Mouse (Mus musculus): ENCODE results near the gene Pagr1b.

The Pagr1b gene

DNA sequence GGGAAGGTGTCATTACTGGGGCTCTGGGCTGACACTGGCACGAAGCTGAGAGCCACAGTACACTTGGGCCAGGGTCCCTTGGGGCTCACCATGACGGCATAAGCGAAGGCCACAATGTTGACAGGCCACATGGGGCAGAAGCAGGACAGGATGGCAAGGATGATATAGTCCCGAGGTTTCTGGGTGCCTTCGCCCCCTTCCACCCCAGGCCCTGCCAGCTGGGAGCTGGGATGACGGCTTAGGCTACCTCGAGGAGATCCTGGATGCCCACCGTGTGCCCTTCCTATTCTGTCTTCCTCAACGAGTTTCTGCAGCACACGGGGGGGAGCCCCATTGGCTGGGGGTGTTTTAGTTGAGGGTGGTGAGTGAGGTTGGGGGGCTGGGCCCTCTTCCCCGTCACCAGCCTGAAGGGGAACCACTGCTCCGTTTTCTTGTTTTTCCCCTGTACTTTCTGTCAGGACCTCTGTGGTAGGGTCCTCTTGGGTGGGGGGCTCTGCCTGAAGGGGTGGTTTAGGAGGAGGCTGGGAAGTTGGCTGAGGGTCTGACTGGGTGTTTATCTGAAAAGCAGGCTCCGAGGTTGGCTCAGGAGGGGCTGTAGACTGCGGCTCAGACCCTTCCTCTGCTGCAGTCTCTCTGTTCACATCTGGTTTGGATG, 3.1 kb upstream of the Pagr1b start:
- no peak for DNase-seq

DNA sequence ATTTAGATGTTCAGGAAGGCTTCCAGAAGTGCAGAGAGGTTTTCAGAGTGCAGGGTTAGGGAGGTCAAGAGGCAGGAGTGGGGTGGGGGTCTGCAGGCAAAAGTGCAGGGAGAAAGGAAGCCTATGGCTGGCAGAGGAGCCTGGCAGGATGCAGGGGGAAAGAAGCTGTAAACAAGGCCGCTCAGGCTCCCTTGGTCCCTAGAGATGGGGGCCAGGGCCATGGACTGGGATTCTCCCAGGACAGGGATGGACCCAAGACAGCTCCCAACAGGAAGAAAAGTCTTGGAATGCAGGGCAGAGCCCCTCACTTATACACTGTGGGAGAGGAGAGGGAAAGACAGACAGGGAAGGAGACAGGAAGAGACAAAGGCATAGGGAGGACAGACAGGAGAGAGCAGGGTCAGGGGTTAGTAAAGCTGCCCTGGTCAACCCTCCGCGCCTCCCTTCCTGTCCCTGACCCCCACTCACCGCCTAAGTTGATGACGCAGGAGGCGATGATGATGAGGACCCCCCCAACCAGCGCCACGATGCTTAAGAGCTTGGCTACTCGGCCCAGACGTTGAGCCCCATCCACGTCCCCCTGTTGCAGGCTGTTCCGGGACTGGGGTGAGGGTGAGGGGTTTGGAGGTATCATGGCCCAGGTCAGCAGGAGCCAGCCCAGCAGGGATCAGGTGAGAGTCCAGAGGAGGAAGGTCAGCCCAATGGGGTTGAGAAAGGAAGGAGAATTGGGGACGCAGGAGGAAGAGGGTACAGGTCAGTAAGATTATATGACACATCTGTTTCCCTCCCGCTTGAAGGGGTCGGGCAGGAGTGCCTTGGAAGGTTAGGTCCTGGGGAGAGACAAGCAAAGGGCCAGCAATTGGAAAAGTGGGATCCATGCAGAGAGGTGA, 2.4 kb upstream of the Pagr1b start:
- DNase-seq, result no peak

DNA sequence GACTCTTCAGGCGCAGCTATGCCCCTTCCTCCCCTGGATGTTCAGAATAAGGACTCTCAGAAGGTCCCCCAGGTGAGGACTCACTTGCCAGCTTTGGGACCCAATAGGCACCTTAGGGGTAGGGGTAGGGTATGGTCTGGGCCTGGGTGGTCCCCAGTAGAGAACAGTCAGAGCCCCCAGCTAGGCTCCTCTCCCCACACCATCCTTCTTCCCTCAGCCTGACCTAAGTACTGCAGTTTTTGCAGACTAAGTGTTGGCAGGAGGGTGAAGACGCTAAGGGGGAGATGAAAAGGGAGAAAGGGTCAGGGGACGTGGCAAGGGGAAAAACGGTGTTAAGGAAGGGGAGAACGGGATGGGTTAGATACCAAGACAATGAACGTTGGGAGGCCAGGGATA, 1.7 kb upstream of the Pagr1b start:
- no peak for DNase-seq

DNA sequence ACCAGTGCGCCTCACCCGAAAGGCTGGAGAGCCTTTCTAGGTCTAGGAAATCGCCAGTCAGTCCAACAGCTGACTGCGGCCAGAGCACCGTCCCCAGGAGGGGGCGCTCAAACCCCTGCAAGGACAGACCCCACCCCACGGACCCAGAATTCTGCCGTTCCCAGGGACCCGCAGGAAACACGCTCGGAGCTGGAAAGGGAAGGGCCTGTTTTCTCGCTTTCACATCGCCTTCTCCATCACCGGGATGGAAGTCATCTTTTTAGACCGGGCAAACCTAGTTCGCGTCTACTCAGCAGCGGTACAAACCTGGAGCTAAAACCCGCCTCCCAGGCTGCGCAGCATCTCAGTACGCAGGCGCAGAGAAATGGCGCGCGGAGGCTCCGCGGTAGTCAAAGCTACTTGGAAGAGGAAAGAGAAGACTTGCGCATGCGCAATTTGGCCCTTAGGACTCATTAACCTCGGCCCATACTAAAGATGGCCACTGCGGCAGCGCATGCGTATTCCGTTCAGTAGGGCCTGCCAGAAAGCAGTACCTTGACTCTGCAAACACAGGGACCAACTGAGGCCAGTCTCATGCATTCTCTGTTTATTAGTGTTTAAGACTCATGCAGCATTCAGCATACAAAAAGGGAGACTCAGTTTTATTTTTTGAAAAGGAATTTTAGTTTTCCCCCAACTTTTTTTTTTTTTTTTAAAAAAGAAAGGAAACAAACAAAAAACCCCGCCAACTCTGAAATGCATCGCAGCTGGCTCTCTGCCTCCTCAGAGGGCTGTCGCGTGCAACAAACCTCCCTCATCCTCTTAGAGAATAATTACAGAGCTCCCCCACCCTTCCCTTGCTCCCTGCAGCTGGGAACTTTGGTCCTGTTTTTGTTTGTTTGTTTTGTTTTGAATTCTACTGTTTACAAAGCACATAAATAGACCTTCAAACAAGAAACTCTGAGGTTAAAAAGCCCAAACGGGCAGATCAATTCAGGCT, 976 bp upstream of the Pagr1b start, which contains the start of gene Pagr1a:
Pagr1a (minus strand) TSS at position 382 of the 979 bp plus-strand sequence.
- peak; percentile 95 for DNase-seq

DNA sequence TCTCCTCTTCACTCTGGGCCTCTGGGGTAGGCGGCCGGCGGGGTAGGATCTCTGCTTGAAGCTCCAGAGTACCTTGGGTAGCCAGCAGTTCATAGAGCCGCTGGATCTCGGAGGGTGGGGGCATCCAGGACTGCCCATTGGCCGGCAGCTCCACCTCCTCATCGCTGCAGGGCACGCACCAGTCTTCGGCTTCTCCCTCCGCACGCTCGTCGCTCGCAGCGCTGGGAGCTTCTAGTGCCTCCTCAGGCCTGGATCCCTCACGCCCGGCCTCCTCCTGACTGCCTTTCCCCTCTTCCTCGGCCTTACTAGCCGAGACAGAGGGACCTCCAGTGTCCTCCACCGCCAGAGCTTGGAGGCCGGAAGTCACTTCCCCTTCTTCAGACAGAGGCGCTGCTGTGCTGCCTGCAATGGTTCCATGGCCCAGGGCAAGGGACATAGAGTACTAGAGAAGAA, 228 bp upstream of the Pagr1b start:
- no peak for DNase-seq

DNA sequence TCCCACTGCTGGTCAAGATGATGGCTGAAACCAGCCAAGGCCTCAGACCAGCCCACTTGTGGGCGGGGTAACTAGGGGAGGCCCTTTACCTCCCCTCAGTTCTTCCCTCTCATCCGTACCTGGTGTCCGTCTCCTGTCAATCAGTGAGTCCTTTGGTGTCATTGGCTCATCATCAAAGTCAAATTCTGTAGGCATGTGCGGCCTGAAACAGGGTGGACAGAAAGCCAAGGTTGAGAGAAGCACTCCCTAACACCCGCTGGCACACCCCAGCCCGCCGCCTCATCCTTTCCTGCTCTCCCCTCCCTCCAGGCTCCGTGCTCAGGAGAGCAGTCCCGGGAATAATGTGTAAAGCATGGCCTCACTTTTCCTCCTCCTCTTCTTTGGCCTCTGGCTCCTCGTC, 203 bp downstream of the Pagr1b start:
- no peak for DNase-seq

DNA sequence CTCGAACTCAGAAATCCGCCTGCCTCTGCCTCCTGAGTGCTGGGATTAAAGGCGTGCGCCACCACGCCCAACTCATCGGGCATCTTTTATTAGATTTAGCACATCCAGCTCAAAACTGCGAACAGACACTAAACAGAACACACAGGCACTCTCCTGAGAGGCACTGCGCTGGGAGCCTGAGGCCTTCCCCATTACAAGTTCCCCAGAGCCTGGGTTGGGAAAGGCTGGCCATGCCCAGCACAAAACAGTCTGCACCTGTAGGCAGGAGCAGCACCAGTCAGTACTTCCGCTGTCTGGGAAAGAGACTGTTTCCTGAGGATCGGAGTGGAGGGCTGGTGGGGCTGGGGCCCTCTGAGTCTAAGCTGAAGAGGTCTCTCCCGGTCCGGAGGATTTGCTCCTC, 1.3 kb downstream of the Pagr1b start:
- no peak for DNase-seq

GRCm38 (mm10) chr7:127014320-127014719, 2.0 kb downstream of the Pagr1b start, which contains the start of gene Mvp:
Gene Mvp, minus strand, starts transcription at chr7:127014621.
- no peak for DNase-seq

DNA sequence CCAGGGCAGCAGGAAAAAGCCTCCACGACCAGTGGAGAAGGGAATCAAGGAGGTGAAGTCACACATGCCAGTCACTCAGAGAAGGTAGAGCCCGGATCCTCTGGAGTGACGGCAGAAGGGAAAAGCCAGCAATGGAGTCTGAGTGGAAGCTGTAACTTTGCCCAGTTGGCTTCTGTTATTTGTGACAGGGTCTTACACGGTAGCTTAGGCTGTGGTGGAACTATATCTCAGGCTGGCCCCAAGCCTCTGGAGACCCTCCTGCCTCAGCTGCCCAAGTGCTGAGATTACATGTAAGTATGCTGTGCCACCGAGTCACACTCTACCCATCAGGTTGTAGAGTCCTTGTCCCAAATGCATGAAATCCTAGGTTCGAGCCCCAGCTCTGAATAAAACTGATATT, 2.9 kb downstream of the Pagr1b start:
- no peak for DNase-seq

- DNase-seq, result no peak
Observed at GRCm38 (mm10) chr7:127012845-127013244, 3.4 kb downstream of the Pagr1b start.

DNA sequence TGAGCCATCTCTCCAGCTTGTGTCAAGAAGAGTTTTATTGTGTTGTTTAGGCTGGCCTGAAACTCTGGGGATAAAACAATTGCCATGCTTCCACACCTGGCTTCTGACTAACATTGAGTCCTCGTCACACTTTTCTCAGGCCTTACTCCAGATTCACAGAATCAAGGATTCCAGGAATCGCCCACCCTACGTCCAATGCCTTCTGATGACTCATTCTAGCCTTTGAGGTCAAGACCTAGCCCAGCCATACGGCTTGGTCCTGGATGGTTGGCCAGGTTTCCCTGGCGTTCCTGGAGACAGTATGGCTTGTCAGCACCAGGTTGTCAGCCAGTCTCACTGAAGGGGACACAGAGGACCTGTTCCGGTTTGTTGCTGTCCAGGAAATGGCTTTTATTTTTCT, 3.9 kb downstream of the Pagr1b start:
- DNase-seq, result no peak

GRCm38 (mm10) chr7:127011717-127012116, 4.6 kb downstream of the Pagr1b start:
- DNase-seq, result no peak

- no peak for DNase-seq
Observed at GRCm38 (mm10) chr7:127011051-127011450, 5.2 kb downstream of the Pagr1b start.

GRCm38 (mm10) chr7:127009307-127010085, 6.8 kb downstream of the Pagr1b start:
- no peak for DNase-seq

DNA sequence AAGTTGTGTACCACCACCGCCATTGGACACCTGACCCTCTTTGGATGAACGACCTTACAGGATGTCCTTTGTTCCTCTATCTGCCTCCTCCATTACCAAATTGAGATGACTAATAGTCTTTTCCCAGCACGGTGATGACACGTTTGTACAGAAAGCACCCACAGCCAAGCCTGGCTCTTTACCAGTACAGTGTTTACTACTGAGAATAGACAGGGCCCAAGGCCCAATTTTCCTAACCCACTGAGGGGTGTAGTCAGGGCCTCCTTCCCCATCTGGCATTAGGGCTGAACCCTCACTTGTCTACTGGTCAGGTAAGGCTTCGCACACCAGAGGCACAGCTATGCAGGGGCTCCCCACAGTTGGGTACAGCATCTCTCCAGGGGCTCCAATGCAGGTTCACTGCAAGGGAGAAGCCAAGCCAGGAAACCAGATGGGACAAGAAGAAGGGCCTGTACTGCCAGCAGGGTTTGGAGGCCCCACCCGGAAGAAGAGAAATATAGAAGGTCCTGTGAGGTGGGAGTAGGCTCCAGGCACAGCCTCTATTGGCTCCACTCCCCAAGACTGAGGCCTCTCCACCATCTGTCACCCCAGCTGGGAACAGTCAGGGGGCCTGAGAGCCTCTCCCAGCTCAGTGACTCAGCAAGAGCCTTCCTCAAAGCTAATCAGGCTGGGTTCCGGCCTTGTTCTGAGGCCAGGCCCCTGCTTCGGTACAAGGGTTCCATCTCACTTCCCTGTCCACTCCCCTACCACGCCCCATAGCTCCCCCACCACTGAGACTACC, 7.9 kb downstream of the Pagr1b start:
- peak; percentile 78 for DNase-seq

GRCm38 (mm10) chr7:127007313-127008024, 8.8 kb downstream of the Pagr1b start:
- DNase-seq, result no peak

DNA sequence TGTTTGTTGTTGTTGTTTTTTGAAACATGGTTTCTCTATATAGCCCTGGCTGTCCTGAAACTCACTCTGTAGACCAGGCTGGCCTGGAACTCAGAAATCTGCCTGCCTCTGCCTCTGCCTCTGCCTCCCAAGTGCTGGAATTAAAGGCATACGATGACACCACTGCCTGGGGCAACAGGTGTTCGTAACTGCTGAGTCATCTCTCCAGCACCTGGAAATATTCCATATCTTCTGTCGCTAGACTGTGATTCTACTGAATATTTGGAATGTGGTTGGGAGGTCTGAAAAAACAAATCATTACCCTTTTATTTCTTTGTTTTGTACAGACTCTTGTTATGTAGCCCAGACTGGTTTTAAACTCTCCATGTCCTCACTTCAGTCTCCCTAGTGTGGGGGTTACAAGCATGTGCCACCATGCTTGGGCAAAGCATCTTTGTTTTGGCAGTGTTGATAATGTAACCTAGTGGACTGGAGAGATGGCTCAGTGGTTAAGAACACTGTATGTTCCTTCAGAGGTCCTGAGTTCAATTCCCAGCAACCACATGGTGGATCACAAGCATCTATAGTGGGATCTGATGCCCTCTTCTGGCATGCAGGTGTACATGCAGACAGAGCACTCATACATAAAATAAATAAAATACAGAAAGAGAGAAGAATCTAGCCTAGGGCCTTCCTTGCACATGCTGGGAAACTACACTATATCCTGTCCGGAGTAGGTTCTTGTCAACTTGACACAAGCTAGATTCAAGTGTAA, 12.0 kb downstream of the Pagr1b start:
- DNase-seq, result no peak

DNA sequence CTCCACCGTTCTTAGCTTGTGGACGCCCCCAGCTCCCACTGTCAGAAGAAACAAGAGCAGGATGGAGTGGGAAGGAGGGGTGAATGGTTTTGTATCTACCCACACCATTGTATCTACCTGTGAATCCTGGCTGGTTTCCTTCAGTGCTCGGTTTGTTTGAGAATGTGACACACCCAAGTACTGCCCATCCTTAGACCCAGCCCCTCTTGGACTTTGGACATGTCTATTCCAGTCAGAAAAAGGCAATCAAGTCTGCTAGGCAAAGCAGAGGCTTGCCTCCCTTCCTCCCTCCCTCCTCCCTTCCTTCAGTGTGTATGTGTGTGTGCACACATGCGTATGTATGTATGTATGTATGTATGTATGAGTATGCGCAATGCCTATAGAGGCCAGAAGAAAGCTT, 12.7 kb downstream of the Pagr1b start:
- DNase-seq, result no peak

- no peak for DNase-seq
Observed at GRCm38 (mm10) chr7:126999568-126999967, 16.7 kb downstream of the Pagr1b start.

DNA sequence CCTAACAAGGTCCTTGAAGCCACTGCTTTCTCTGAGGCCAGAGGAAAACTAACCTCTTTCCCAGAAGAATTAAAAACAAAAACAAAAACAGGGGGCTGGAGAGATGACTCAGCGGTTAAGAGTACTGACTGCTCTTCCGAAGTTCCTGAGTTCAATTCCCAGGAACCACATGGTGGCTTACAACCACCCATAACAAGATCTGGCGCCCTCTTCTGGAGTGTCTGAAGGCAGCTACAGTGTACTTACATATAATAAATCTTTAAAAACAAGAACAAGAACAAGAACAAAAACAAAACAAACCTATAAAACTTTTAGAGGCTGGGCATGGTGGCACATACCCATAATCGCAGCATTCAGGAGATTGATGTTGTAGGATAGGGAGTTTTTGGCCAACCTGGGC, 19.8 kb downstream of the Pagr1b start:
- no peak for DNase-seq

Data from right cerebral cortex, postnatal 25 days (tissue).